Mouse (Mus musculus): ENCODE data around the gene Hif1an.

The Hif1an gene

DNA sequence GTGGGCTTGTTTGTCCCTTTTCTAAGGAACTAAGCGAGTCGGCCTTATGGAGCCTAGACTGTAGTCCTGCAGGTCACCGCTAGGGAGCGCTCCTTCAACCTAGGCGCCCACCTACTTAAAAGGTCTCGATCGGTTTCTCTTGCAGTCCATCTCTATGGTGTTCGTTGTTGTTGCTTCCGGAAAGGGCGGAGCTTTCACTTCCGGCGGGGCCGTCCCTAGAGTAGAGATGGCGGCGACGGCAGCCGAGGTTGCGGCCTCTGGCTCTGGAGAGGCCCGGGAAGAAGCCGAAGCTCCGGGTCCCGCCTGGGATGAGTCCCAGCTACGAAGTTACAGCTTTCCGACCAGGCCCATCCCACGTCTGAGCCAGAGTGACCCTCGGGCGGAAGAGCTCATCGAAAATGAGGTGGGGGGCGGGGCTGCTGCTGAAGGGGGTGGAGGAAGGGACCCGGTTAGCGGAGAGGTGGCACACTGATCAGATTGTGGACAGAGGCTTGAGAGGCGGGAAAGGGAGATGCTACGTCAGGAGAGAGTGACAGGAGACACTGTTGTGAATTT is at the start of gene Hif1an:
TSS of gene Hif1an (plus strand) at position 199 of the 555 bp plus-strand sequence.
- peak; percentile 97 for DNase-seq

DNA sequence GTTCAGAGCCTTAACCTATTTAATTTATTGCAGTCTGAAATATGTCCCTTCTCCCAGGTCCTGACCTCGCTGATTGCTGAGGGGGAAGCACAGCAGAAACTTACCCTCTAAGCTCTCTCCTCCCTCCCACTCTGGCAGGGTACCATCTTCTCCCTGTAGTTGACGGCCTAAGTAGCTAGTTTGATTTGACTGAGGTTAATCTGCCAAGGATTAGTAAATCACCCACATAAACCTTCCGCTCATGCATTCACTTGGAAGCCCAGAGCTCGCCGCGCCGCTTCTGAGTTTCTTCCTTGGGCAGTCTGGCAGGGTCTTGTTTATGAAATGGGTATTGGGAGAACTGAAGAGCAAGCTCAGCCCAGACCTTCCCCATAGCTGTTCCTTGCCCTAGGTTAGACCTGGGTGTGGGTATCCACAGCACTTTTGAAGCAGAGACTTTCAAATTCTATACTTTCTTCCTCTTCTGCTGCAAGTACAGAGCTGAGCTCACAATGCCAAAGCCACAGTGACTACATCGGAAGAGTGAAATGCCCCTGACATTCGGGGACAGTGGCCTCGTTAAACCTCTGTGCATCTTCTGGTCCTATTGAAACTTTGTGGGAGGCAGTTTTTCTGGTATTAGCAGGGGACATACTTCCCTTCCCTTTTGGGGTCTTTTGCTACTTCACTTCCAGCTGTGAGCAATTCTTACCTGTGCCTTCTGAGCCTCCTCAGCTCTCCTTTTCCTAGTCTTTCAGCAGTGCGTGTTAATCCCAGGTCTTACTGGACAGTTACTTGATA is 49.4 kb upstream of the Hif1an start:
- DNase-seq = no peak

DNA sequence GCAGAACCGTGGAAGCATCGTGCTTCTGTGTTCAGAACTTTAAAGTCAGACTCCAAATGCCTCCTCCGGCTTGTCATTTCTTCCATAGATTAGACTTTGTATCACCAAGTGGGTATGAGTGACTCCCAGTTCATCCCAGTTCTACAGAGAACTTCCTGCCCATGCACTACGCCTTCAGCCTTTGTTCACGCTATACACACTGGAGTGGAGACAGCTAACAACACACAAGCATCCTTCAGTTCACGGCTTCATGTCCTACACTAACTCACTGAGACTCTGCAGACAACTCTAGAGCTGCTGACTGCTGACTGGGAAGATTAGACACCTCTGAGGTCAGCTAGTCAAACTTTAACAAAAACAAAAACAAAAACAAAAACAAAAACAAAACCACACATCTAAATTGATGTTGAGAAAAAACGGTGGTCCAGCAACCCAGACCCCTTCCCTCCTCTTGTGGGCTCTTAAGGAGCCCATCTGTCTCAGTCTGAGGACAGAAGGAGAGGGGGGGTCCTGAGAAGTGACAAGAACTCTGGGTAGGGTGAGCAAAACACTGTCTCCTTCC is 48.6 kb upstream of the Hif1an start:
- no peak for DNase-seq

DNA sequence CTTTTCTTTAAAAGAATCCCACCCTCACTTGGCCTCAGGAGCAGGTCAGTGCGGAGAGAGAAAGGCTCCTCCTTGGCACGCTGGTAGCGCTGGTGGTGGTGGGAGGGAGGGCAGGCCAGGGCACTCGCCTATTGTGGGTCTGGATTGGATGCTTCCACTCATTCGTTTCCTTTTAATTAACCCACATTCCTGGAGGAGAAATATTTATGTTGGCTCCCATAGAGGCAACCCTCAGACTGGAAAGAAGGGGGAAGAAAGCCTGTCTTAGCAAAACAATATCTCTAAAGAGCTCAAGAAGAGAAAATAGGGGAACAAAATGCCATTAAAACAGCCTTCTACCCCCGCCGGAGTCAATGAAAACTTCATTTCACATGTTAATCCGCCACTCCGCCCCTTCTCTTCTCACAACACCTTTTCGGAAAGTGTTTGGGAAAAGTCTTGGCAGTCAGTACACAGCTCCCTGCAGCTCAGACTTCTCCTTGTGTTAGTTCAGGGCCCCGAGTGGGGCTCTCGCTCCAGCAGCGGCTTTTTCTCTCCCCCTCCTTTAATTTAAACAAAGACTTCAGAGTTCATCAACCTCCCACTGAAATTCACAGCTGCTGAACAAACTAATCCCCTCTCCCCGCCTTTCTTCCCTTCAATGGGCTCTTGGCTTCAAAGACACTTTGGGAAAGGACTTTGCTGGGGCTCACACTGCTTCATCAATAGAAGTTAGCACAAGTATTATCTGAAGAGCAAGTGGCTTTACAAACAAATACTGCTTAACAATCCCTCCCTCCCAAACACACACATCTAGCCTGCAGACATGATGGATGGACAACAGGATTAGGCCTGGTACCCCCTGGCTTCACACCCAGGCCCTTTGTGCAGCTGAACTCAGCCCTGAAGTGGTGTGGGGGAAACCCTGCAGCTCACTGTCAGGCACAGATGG is 47.9 kb upstream of the Hif1an start:
- no peak for DNase-seq

DNA sequence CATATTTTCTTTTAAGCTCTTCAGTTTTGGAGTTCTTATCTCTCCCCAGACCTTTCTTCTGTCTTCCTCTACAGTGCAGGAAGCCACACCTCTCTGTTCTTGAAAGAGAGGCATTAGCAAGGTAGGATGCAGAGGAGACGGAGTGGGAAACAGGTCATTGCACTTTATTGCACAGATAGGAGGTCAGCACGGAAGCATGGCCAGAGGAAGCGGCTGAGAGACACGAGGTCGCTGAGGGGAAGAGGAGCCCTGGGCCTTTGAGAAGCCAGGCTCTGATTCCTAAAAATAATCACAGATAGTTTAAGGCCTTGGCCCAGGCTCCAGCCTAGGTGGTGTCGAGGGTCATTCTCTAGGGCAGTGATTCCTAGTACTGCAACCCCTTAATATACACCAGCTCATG is 46.9 kb upstream of the Hif1an start:
- no peak for DNase-seq

DNA sequence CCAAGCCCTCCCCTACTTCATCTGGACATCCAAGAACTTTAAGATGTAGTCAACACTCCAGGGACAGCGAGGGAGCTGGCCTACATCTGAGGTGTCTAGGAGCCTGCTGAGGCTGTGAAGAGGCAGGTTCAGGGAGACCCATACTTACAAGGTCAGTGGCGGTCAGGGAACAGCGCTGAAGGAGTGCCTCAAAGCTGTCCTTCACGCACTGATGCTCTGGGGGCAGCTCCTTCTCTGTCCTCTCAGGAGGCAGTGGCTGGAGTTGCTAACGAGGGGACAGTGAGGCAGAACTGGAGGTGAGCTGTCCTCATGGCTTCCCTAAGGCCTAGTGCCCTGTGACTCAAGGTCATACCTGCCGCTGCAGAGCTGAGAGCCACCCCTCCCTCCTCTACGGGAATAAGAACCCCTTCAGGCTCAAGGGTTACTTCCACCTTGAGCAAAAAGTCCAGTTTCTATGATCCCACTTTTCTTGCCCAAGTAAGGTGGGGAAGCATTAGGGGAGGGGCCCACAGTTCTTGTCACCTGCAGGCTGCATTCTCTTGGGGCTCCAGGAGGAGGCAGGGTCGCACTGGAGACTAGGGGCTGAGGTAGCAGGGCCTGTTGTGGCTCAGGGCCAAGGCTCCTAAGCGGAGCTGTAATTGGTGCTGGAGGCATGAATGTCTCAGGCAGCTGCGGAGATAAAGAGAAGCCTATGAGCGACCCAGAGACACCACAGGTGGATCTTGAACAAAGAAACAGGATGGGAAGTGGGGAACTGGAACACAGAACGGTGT is 44.5 kb upstream of the Hif1an start:
- DNase-seq = peak in 1 of 2 experiments; percentile 41

DNA sequence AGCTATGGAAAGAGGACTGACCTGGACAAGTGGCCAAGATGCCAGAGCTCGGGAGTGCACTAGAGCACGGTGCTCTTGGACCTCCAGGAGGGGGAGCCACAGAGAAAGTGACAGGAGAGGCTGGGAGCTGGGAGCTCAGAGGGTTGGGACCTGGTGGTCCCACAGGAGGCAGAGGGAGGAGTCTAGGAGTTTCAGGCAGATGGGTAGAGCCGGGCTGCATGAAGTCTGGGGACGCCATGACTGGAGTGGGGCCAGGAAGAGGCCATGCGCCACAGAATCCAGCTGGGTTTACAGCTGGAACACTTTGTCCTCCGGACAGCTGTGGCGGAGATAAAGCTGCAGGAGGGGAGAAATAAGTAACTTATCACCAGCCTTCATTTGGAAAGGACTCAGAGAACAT is 43.5 kb upstream of the Hif1an start:
- peak; percentile 50 to 65 for DNase-seq

DNA sequence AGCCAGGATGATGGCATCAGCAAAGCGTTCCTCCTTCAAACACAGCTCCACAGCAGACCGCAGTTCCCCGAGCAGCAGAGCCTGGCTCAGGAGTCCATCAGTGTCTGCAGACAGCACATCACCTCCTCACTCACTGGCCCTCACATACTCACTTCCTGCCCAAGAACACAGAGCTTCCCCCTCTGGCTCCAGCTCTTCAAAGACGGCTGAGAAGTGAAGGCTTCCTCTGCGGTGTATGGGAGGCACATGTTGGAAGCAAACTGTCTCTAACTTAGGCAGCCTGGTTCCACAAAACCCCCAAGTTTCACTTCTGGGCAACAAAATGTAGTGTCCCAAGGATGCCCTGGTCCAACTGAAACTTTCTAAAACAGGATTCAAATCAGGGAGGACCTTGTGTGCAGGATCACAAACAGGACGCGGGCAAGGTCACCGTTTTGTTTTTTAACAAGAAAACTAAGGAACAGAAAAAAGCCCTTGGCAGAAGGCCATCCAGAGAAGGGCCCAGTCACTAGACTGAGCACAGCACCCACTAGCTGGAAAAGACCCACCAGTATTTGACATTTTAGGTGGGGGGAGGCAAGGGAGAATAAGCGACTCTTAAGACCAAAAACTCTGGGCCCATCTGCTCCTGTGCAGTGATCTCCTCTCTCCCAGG is 37.0 kb upstream of the Hif1an start:
- no peak for DNase-seq

DNA sequence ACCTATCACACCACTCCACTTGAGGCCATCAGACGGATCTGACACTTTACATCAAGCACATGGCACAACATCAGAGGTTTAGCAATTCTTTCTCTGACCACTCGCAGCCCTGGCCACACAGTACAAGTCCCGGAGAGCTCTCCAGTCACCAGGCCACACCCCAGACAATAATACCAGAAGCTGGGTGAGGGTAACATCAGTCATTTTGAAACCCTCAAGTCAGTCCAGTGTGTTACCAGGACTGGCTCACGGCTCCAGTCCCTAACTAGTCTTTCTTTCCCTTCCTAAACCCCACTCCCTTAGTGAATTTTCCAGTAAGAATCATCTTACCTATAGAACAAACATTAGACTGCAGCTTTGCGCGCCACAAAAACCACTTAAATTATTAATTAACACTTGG is 32.6 kb upstream of the Hif1an start:
- no peak for DNase-seq

DNA sequence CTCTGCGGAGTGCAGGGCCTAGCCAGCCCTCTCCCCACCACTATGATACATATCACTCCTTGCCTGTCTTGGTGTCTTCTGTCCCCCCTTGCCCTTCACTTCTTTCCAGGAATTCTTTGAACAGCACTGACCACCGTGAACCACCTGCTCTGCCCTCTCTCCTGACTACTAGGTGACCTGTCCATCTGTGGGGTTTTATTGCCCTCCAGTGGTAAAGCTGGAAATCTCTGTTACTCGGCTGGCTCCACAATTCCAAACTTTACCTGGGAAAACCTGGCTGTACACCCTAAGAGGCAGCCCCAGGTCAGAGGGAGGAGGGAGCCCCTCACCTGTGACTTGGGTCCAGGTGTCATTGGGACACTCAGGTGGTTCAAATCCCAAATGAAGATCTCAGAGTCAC is 27.3 kb upstream of the Hif1an start:
- peak in 1 of 2 experiments; percentile 33 for DNase-seq

DNA sequence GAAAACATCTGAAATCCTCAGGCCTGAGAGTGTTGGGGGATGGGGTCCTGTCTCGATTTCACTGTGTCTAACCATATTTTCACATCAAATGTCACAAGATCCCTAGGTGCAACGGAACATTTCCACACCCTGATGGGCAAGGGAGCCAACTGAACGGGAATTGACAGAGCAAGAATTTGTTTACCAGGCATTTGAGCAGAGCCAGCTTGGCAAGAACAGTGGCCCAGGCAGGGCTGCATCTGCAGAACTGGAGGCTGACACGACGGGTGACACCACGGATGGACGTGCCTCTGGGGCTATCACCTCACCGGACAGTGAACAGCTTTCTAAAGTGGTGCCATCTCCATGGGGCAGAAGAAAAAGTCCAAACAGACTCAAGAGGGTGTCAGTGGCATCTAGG is 25.2 kb upstream of the Hif1an start:
- no peak for DNase-seq

DNA sequence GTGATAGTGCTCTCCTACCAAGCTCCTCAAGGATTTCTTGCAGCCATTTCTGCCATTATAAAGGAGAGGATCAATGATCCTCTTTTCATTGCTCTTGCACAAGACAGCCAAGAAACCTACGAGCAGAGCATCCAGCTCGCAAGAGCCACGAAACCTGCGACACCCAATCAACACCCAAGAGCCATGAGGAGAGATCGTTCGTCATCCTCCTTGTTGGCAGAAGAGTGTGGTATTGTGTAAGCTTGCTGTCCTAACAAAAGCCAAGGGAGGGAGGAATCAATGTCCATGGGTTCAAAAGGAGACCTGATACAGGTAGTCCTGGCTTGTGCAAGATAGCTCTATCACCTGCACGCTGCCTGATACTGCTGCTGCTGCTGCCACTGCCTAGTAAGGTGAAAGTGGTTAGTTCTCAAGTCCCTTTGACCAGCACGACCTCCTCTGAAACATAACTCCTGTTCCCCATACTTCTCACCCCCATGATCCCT is 19.9 kb upstream of the Hif1an start:
- DNase-seq = no peak

DNA sequence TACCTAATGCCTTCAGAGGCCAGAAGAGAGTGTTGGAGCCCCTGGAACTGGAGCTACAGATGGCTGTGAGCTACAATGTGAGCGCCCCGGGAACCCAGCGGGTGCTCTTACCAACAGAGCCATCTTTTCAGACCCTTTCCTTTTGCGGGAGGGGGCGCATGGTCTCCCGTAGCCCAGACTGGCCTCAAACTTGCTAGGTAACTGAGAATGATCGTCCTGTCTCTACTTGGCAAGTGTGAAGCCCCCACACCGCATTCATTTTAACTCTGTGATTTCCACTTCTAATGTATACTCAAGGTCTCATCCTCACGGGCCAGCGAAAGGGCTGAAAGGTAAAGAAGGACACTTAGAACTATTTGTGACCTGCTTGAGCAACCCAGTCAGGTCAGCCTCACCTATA is 18.3 kb upstream of the Hif1an start:
- DNase-seq = no peak

DNA sequence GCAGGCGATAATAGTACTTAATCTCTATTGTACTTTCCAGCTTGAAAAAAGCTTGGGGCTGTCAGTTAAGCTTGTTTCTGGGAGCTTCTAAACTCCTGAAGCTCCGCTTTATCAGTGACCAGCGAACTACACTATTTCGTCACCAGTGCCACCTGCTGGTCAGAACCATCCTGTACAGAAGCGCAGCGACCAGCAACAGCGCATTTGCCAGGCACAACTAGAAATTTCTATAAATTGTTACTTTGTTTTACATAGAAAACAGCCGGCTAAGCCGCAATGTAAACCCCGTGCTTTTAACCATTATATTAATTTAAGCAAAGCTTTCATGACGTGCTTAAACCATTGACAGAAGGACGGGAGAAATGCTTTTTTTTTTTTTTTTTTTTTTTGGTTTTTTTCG is 17.9 kb upstream of the Hif1an start:
- DNase-seq = peak; percentile 75 to 91

DNA sequence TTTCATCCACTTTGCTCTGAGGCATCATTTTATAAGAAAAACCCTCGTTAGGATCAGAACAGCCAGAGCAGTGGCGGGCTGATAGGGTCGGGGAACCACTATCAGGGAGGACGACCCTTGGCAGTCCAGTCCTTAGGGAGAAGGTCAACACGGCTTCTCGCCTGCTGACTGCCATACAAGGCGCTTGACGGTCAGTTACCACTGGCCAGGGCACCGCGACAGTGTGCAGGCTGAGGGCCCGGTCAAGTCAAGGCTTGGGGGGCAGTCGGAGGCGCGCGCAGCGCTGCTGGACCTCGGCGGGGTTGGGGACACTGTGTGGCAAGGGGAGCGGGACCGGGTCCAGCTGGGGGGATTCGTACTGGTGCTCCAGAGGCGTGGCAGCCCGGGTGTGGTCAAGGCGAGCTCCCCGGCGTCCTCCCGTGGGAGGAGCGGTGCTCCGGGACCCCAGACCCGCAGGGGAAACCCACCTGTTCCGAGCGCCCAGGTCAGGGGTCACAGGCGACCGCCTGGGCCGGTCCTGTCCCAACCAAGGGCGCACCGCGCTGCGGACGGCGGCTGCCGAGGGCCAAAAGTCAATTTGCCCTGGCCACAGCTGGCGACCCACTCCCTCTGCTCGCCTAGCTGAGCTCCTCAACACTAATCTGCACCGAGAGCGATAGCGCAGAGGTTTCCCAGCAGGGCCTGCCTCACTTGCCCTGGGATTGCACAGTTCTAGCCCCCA is 17.2 kb upstream of the Hif1an start, which contains the start of gene Sec31b:
TSS of gene Sec31b (minus strand) at position 544 of the 721 bp plus-strand sequence.
- DNase-seq = peak; percentile 65 to 84

DNA sequence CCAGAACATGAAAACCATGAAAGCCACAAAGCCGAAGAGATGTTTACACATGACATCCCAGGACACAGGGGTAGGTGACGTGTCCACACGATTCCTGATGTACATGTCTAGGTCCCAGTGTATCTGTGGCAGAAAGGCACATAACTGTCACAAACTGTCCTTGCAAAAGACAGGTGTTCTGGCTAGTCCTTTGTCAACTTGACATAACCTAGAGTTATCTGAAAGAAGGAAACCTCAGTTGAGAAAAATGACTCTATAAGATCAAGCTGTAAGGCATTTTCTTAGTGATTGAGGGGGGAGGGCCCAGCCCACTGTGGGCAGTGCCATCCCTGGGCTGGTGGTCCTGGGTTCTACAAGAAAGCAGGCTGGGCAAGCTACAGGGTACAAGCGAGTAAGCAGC is 9.9 kb upstream of the Hif1an start, which contains the start of gene Gm20538:
TSS of gene Gm20538 (minus strand) at position 101 of the 400 bp plus-strand sequence.
- no peak for DNase-seq

DNA sequence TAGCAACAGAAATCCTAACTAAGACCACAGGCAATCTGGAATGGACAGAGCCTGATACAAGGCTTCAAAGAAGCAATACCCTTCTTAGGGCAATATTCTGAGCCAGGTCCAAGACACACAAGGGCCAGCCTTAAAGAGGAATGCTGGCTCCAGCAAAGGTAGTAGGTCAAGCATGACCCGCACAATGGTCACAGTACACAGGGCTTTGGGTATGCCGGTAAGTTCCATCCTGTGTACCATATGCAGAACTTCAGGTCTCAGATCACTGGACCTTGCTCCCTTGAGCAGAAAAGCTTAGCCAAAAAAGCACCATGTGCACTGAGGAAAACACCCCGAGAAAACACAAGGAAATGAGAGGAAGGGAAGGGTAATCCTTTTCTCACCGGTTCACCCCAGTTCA is 9.4 kb upstream of the Hif1an start:
- DNase-seq = peak; percentile 53 to 71

DNA sequence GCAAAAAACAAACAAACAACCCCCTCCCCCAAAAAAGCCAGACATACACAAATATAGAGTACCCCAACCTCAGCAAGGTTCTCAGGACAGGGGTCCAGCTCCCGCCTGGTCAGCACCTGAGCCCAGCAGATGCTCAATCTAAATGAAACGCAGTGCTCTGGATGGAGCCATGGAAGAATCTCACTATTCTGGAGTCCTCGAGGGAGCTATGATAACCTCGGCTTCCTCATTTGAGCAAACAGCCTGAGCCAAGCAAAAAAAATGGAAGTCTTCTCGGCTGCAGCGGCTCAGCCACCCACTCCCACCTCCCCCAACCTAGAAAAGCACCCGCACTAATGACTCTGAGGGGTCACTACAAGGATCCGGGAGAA is 8.2 kb upstream of the Hif1an start:
- no peak for DNase-seq

DNA sequence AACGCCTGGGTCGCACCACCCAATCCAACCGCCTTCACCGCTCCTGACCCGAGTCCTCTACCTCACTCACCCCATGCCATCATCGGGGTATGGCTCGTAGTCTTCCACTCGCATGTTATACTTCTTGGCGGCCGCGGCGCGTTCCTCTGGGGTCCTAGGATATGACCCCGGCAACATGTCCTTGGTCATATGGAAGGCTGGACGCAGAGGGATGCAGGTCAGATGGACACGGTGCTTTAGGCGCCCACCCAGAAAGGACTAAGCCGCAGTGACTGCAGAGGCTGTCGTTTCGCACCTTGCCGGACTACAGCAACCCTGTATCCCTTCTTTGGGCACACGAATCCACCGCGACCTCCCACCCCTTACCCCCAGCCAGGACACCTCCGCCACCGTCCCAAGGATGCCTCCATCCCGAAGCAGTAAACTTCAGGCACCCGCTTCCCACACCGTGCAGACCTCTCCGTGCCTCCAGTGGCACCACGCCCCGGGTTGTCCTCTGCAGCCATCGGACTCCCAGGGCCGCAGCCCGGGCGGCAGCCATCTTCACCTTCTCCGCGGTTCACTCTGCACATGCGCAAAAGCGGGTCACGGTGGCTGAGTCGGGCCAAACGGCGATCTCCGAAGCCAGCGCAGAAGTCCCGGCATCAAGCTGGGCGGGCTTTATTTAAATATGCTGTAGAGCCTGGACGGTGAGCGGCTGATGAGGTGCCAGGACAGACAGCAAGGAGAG is 7.6 kb upstream of the Hif1an start, which contains the start of gene Ndufb8:
TSS of gene Ndufb8 (minus strand) at position 580 of the 730 bp plus-strand sequence.
- DNase-seq = peak; percentile 97 to 98

DNA sequence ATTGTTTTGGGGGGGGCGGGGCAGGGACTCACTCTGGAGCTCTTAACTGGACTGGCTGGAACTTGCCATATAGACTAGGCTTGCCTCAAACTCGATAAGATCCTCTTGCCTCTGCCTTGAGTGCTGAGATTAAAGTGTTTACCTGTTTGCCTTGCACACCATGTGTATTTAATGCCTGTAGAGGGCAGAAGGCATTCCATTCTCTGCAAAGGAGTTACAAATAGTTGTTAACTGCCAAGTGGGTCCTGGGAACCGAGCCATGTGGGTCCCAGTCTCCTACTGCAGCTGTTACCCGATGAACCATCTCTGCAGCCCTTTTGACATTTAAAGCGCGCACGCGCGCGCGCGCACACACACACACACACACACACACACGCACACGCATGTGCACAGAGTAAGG is 1.4 kb downstream of the Hif1an start:
- no peak for DNase-seq
